Mouse (Mus musculus) MN1 (cell line): ENCODE measurements around the gene Crkl.

Experiments used
- DNase-seq: peaks from one replicate; pipeline ENCODE4 v3.0.0-alpha.2; 2016; ENCODE audit warnings: low spot score

The Crkl gene

DNA sequence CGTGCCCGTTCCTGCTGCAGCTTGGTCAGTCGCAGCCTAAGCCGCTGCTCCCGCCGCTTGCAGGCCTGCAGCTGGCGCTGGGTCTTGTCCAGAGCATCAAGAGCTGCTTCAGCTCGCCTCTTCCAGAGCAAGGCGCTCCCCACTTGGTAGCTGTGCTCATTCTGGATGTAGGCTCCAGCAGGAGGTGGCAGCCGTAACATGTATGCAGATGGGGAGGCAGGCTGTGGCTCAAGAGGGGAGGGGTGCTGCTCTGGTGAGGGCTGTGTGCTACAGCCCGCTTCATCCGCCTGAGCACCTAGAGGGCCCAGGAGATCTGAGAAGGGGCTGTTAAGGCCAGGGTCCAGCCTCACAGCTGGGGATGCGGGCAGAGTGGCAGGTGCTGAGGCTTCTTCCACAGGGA, 76.5 kb downstream of the Crkl start:
- no peak for DNase-seq

DNA sequence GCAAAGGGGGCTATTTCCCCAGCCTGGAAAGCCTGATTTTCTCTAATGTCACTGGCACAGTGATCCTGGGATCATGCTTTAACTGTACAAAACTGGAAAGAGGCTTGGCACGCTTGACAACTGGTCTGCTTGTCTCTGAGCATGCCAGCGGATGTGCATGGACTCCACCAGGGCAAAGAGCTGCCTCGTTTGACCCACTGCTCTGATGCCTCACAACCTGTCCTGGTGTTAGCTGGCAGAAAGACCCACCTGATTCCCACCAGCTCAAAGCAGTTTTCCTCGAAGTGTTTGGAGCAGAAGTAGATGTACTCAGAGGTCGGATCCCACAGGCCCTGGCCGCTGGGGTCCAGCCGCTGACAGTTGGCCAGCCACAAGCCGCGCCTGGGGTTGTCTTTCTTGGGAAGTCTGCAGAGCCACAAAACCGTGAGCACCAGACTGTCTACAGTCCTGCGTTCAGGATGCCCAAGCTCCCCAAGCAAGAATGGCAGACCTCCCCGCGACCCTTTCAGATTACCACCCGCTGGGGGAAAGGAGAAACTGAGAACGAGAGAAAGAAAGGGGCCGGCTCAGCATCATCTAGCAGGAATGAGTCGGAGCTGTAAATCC, 78.3 kb downstream of the Crkl start:
- no peak for DNase-seq

DNA sequence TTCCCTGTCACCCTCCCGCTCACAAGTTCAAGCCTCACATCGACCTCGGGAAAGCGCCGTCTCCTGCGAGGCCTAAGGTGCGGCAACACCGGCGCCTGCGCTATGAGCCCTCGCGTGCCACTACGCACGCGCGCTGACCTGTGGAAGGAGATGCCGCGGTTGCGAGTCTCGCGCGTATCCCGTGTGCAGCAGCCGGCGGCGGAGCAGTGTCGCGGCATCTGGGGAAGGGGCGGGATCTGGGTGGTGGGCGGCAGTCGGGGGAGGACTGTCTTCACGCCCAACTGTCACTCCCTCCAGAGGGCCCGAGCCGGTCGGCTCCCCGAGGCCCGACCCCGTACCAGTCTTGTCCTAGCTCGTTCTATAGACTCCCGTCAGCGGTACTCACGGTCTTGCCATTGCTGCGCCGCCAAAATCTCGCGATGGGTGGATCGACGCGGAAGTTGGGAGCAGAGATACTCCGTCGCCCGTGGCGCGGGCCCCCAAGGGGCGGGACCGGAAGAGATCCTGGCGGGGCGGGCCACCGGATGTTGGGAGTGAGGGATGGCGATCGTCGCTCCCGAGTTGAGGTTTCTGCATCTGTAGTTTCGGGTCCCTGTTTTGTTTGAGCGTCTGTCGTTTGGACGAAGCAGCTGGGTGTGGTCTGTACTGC, 79.0 kb downstream of the Crkl start, which contains the start of gene Thap7:
Thap7 (minus strand) TSS at position 497 of the 649 bp plus-strand sequence.
- DNase-seq, result peak; percentile 98

DNA sequence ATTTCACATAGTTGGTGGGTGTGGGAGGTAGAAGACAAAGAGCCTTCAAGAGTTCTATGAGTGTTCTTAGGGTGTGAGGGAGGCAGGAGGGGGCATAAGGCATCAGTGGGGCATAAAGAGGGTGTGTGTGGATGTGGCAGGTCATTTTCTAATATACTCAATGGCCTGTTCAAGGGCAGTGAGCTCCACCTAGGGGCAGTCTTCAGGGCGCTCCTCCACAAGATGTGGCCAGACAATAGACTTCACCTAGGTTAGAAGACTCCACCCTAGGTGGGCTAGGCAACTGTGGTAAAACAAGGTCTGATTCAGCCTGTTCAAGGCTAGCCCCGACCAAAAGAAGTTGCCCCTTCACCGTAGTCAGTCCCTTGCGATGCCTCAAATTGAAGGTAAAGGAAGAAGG, 80.5 kb downstream of the Crkl start:
- peak; percentile 75 for DNase-seq

DNA sequence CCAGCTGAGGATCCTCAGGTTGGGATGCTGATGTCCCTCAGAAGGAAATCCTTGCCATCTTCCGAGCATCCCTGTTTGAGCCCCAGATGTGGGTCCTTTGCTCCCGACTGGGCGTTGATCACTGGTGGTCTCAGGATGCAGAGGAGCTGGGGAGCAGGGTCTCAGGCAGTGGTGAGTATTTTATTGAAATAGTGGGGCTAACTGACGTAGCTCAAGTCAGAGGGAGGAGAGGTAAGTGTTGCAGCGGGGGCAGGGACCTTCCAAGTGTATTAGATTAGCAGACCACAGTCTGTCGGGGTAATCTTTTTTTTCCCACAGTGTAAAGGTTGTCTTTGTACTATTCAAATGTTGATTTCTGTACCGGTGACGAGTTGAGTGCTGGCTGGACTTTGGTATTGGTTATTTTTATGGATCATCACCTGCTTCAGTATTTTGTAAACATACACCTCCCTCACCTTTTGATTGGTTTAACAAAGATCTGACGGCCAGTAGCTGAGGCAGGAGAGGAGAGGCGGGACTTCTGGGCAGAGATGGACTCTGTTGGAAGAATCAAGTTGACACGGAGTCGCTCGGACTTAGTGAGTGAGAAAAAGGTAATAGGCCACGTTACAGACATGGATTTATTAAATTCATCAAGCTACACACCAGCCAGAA, 81.0 kb downstream of the Crkl start:
- no peak for DNase-seq

DNA sequence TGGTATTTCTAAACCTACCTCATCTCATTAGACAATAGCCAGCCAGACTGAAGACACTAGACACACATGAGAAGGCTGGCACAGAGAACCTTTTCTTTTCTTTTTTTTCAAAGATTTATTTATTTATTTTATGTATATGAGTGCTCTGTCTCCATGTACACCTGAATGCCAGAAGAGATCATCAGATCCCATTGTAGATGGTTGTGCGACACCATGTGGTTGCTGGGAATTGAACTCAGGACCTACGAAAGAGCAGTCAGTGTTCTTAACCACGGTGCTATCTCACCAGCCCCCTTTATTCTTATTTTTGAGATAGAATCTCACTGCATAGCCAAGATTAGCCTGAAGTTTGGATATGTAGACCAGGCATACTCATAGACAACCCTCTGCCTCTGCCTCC, 84.8 kb downstream of the Crkl start:
- DNase-seq, result no peak
